In the genomic region with DNA sequence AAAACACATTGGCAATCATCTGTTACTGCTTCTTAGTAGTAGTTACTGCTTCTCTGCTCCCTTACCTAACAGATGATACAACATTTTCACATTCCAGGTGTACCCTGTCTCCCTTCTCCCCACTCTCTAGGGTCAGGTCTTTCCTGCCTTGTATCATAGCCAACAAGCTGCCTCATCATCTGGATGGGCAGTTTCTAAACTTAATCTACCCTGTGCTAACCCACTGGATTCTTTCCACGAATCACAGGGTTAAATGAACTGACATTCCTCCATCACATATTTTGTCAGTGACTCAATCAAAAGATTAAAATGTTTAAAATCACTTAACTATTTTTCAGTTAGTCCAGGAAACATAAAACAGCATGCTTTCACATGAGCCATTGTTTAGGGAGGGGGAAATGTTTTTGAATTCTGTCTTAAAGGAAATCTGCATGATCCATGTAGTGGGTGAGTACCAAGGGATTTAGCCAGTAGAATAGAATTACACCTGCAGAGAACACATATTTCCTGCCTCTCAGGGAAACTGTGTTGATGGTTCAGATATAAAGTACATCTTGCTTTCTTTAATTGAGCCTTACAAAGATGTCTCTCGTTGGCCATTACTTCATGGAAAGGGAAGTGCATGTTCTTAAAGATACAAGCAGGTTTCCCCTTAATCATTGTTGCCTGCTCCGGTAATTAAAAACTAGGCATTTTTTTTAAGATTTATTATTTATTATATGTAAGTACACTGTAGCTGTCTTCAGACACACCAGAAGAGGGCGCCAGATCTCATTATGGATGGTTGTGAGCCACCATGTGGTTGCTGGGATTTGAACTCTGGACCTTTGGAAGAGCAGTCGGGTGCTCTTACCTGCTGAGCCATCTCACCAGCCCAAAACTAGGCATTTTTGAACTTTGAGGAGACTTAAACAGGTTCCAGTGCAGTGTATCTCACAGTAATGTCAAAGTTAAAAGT, we compare ENCODE assay signal across 28 mouse cellular contexts. TPM values are rescaled to one million over a fixed set of nuclear protein-coding genes. Genes with fewer than 3 reads are reported as not detected.
DNase-seq lines count a peak whose midpoint lies in the region; ATAC-seq and TF ChIP-seq lines count a peak whose summit lies in the region.
"Had no signal": no experiment of that assay in that cellular context is flagged by ENCODE, and none has a peak within 500 bp of the region (broad histone marks: within the 10 kb centered on the region; RNA-seq: fewer than 3 reads in every experiment).

No protein-coding gene starts in this region.

- H3K36me3 ChIP-seq in lung, embryonic 14.5 days (ENCODE audit: insufficient read depth): no peaks in the 10 kb centered on the region
- H3K36me3 ChIP-seq: embryonic facial prominence, embryonic 15.5 days; forebrain, embryonic 10.5 days; heart, embryonic 13.5 days; hindbrain, embryonic 12.5 days; kidney, embryonic 15.5 days; limb, embryonic 13.5 days; liver, embryonic 12.5 days; neural tube, embryonic 12.5 days had no signal

- no peaks in the 10 kb centered on the region for H3K27me3 ChIP-seq in lung, embryonic 14.5 days (ENCODE audit: insufficient read depth, low read length)
- H3K27me3 ChIP-seq: CH12.LX; embryonic facial prominence, embryonic 15.5 days; heart, embryonic 13.5 days; hindbrain, embryonic 12.5 days; kidney, embryonic 15.5 days; limb, embryonic 13.5 days; liver, embryonic 12.5 days; neural tube, embryonic 12.5 days had no signal

- TF ChIP-seq CTCF in lung, embryonic 14.5 days (IDR thresholded peaks at IDR 0.05; ENCODE audit: low read depth): 0 out of 2 replicates have a peak, but pooled peaks have one; percentile 6

- intact Hi-C loops in heart, postnatal 25 days (cut with DNase I): no loop called here

- DNase-seq in heart, adult 8-10 months (ENCODE audit: low spot score): peak; percentile 58
- DNase-seq in heart, postnatal 25 days (ENCODE audit: low spot score): no peak
- no peak for DNase-seq in lung, embryonic 14.5 days
- no peak for DNase-seq in lung, postnatal 36 days
- DNase-seq in thymus, postnatal 10 days (ENCODE audit: low spot score in 2 of 2): no peak
- DNase-seq: B cell, adult 2 months; cerebellum, adult 8-10 months; gastrocnemius, postnatal 14 days; kidney, adult 11 months; kidney, postnatal 36 days; layer of hippocampus, adult 9-11 months; lung, adult 18-20 months; midbrain, embryonic 14.5 days; thymus, adult 2 months had no signal

- H3K4me3 ChIP-seq in lung, embryonic 14.5 days (ENCODE audit: low read depth, low read length): no peak overlapping the region
- peak overlapping the region; percentile 32 for H3K4me3 ChIP-seq in brown adipose tissue, adult 24 weeks (ENCODE audit: insufficient read depth, low read depth, low read length)
- H3K4me3 ChIP-seq: embryonic facial prominence, embryonic 15.5 days; forebrain, embryonic 10.5 days; heart, embryonic 13.5 days; hindbrain, embryonic 12.5 days; kidney, embryonic 15.5 days; limb, embryonic 13.5 days; liver, embryonic 12.5 days; neural tube, embryonic 12.5 days had no signal

- no peak for ATAC-seq in lung, embryonic 14.5 days (ENCODE audit: insufficient read depth)
- ATAC-seq in erythroblast, adult 5-6 weeks (replicated peaks; ENCODE audit: low FRiP score, poor library complexity, severe bottlenecking): no peak
- ATAC-seq: forebrain, embryonic 16.5 days; liver, embryonic 12.5 days had no signal

- H3K27ac ChIP-seq in lung, embryonic 14.5 days (ENCODE audit: low read depth): no peak overlapping the region
- H3K27ac ChIP-seq in brown adipose tissue, adult 24 weeks (replicated peaks; ENCODE audit: low read depth, low read length): peak overlapping the region; percentile 99
- H3K27ac ChIP-seq: forebrain, embryonic 10.5 days; hindbrain, embryonic 12.5 days; kidney, embryonic 15.5 days; limb, embryonic 13.5 days; liver, embryonic 12.5 days; neural tube, embryonic 12.5 days had no signal

- H3K4me1 ChIP-seq in lung, embryonic 14.5 days (ENCODE audit: insufficient read depth): peaks cover 7% of the 10 kb centered on the region
- peaks cover 24% of the 10 kb centered on the region for H3K4me1 ChIP-seq in brown adipose tissue, adult 24 weeks (ENCODE audit: control insufficient read depth, insufficient read depth, insufficient read length, low read length)
- H3K4me1 ChIP-seq: hindbrain, embryonic 12.5 days; liver, embryonic 12.5 days; neural tube, embryonic 12.5 days had no signal

- no peak overlapping the region for H3K4me2 ChIP-seq in lung, embryonic 14.5 days
- H3K4me2 ChIP-seq: embryonic facial prominence, embryonic 15.5 days; heart, embryonic 13.5 days; hindbrain, embryonic 12.5 days; kidney, embryonic 15.5 days; limb, embryonic 13.5 days; liver, embryonic 12.5 days; neural tube, embryonic 12.5 days had no signal

- WGBS in lung, embryonic 14.5 days: 70% methylated on average over 5 of the region's 5 CpGs

- H3K9me3 ChIP-seq in lung, embryonic 14.5 days (ENCODE audit: low read depth, low read length): no peaks in the 10 kb centered on the region
- H3K9me3 ChIP-seq: embryonic facial prominence, embryonic 15.5 days; forebrain, embryonic 10.5 days; heart, embryonic 13.5 days; hindbrain, embryonic 12.5 days; kidney, embryonic 15.5 days; limb, embryonic 13.5 days; liver, embryonic 12.5 days; neural tube, embryonic 12.5 days had no signal

- no peak overlapping the region for H3K9ac ChIP-seq in lung, embryonic 14.5 days
- H3K9ac ChIP-seq: embryonic facial prominence, embryonic 15.5 days; heart, embryonic 13.5 days; hindbrain, embryonic 12.5 days; kidney, embryonic 15.5 days; limb, embryonic 13.5 days; liver, embryonic 12.5 days; neural tube, embryonic 12.5 days had no signal

RNA-seq across cellular contexts. Expression of gene Cav1, which starts 8.8 kb away (rescaled TPM):
- total RNA-seq in heart, adult 8-10 months (2022): 100 to 1,000 TPM; 156 to 240 (median 203) TPM
- 100 to 1,000 TPM; 242 to 304 TPM for total RNA-seq in heart, postnatal 25 days (2021)
- polyA plus RNA-seq in lung, embryonic 14.5 days (2014; fragmentation: Nextera tagmentation; extraction: Ambion mirVana): 300 and 367 TPM in 2 replicates
- polyA plus RNA-seq in brown adipose tissue, adult 24 weeks (2012; ENCODE audit: insufficient read depth, insufficient read length, missing spikeins): 735 and 867 TPM in 2 replicates
- not detected in 2 replicates for total RNA-seq in erythroblast, adult 5-6 weeks (2015; ENCODE audit: low replicate concordance)
- not detected in 2 replicates for total RNA-seq in erythroblast, adult 5-6 weeks (2017; ENCODE audit: low replicate concordance)
- total RNA-seq: CH12.LX; megakaryocyte-erythroid progenitor cell, adult 5-6 weeks; MEL had no signal

RNA-seq across cellular contexts. Expression of gene Cav2, which starts 34.0 kb away (rescaled TPM):
- total RNA-seq in heart, adult 8-10 months (2022): 10 to 100 TPM; 28.1 to 43.5 (median 41.9) TPM
- total RNA-seq in heart, postnatal 25 days (2021): 10 to 100 TPM; 51.1 to 56.1 TPM
- polyA plus RNA-seq in lung, embryonic 14.5 days (2014; fragmentation: Nextera tagmentation; extraction: Ambion mirVana): 52.1 and 55.8 TPM in 2 replicates
- polyA plus RNA-seq in brown adipose tissue, adult 24 weeks (2012; ENCODE audit: insufficient read depth, insufficient read length, missing spikeins): 223 and 244 TPM in 2 replicates
- 2.7 and 9.4 TPM in 2 replicates for total RNA-seq in erythroblast, adult 5-6 weeks (2015; ENCODE audit: low replicate concordance)
- total RNA-seq in erythroblast, adult 5-6 weeks (2017; ENCODE audit: low replicate concordance): 0.98 TPM in 1 of 2 replicates, not detected in the other
- total RNA-seq: megakaryocyte-erythroid progenitor cell, adult 5-6 weeks; MEL had no signal

Comparison
In these comparisons a context has a peak if more than half of its experiments do, and no peak if none do; other contexts are left out.
1. RNA of gene Cav1, which starts 8.8 kb away (total RNA-seq): 242 to 304 TPM in heart, postnatal 25 days and 156 to 240 TPM in heart, adult 8-10 months; not detected in erythroblast, adult 5-6 weeks; every median in the first group is over 100 times any median in the second.